Mouse (Mus musculus): ENCODE data around the gene Itih3.

GRCm38 (mm10) chr14:30885298-30885697 is 38.3 kb downstream of the Itih3 start:
- TF ChIP-seq ETS1 (conservative IDR thresholded peaks at IDR 0.05; ENCODE audit: low read depth, low read length) (no peak), CTCF (conservative IDR thresholded peaks at IDR 0.05 in 1 of 2, IDR thresholded peaks at IDR 0.05 in 1 of 2; ENCODE audit: low read depth in 2 of 2, low read length in 2 of 2) (no peak), E2F4 (IDR thresholded peaks at IDR 0.05; ENCODE audit: insufficient replicate concordance, low read depth, low read length) (no peak), NELFE (IDR thresholded peaks at IDR 0.05; ENCODE audit: low read depth, low read length) (no peak)
